Mouse (Mus musculus): Measurements from ENCODE around the gene Tmem39a. TPM values are rescaled to one million over a fixed set of nuclear protein-coding genes. Genes with fewer than 3 reads are reported as not detected.

The Tmem39a gene
- total and polyA plus RNA-seq, 3 experiments: 52.3 to 137 (median 61.9) TPM

- dilution Hi-C loops (cut with MboI; ENCODE audit: extremely low pct_ligation_motif_present, extremely low pct_unique_long_range_greater_than_20kb, low sequenced_read_pairs) (no loop called here), in situ Hi-C loops (cut with MboI; ENCODE audit: low pct_ligation_motif_present, low pct_unique_long_range_greater_than_20kb, low sequenced_read_pairs) (no loop called here)
- DNase-seq (ENCODE audit: extremely low read depth): no peak
- no peak overlapping the region for H3K4me3 ChIP-seq (replicated peaks in 1 of 3; ENCODE audit: low read depth in 2 of 3, low read length in 2 of 3, poor library complexity in 1 of 3)
- no peaks in the 10 kb centered on the region for H3K9me3 ChIP-seq (replicated peaks; ENCODE audit: low read length)
- peaks cover 68 to 97% of the 10 kb centered on the region in 2 experiments for H3K36me3 ChIP-seq (replicated peaks in 1 of 2; ENCODE audit: control insufficient read depth in 1 of 2, insufficient read depth in 1 of 2, low read length in 1 of 2)
- no peaks in the 10 kb centered on the region for H3K27me3 ChIP-seq (replicated peaks)
- H3K4me1 ChIP-seq (ENCODE audit: control insufficient read depth in 1 of 2, insufficient read depth in 2 of 2): peaks cover 3 to 23% of the 10 kb centered on the region in 2 experiments; a peak in 3 of 4 replicates
- H3K4me2 ChIP-seq (ENCODE audit: insufficient read depth, low read depth, poor library complexity, severe bottlenecking): no peak overlapping the region
- no peak overlapping the region for H3K27ac ChIP-seq (ENCODE audit: insufficient read depth, low read depth)
- no peak overlapping the region for H3K9ac ChIP-seq (ENCODE audit: insufficient read depth, low read depth)
- H3K79me2 ChIP-seq (replicated peaks; ENCODE audit: control insufficient read depth, extremely low read depth, insufficient read depth, poor library complexity, severe bottlenecking): no peaks in the 10 kb centered on the region
- no peak for TF ChIP-seq CTCF (conservative IDR thresholded peaks at IDR 0.05 in 1 of 2, IDR thresholded peaks at IDR 0.05 in 1 of 2; ENCODE audit: low read depth in 2 of 2, low read length in 2 of 2)
- TF ChIP-seq ELF1 (IDR thresholded peaks at IDR 0.05; ENCODE audit: low read depth, low read length): no peak
- no peak for TF ChIP-seq ZMIZ1 (IDR thresholded peaks at IDR 0.05; ENCODE audit: low read depth, low read length)
- no peak for TF ChIP-seq TCF12 (IDR thresholded peaks at IDR 0.05; ENCODE audit: low read depth, low read length)
- no peak for TF ChIP-seq RAD21 (IDR thresholded peaks at IDR 0.05; ENCODE audit: low read depth, low read length)
- no peak for TF ChIP-seq USF2 (conservative IDR thresholded peaks at IDR 0.05; ENCODE audit: low read depth, low read length)
- TF ChIP-seq TBP (conservative IDR thresholded peaks at IDR 0.05; ENCODE audit: low read depth, low read length): no peak
- TF ChIP-seq JUN (IDR thresholded peaks at IDR 0.05; ENCODE audit: insufficient read depth, low read depth, low read length): no peak
- no peak for TF ChIP-seq CHD2 (IDR thresholded peaks at IDR 0.05; ENCODE audit: low read length)
These were observed 28.7 kb downstream of the Tmem39a start for GRCm38 (mm10) chr16:38587163-38587562.

- no peaks in the 10 kb centered on the region for H3K9me3 ChIP-seq (replicated peaks; ENCODE audit: low read length)
- peaks cover 3 to 23% of the 10 kb centered on the region in 2 experiments; a peak in 3 of 4 replicates for H3K4me1 ChIP-seq (ENCODE audit: control insufficient read depth in 1 of 2, insufficient read depth in 2 of 2)
- H3K27ac ChIP-seq (ENCODE audit: insufficient read depth, low read depth): no peak overlapping the region
- dilution Hi-C loops (cut with MboI; ENCODE audit: extremely low pct_ligation_motif_present, extremely low pct_unique_long_range_greater_than_20kb, low sequenced_read_pairs) (no loop called here), in situ Hi-C loops (cut with MboI; ENCODE audit: low pct_ligation_motif_present, low pct_unique_long_range_greater_than_20kb, low sequenced_read_pairs) (no loop called here)
- no peak overlapping the region for H3K4me2 ChIP-seq (ENCODE audit: insufficient read depth, low read depth, poor library complexity, severe bottlenecking)
- peak; percentile 41; the same call in 1 of the 2 replicates for TF ChIP-seq MAX (IDR thresholded peaks at IDR 0.05; ENCODE audit: low read length)
- no peak for TF ChIP-seq ZC3H11A (IDR thresholded peaks at IDR 0.05; ENCODE audit: low read depth, low read length)
- TF ChIP-seq MAZ (IDR thresholded peaks at IDR 0.05; ENCODE audit: low read depth, low read length): no peak
- no peak for TF ChIP-seq POLR2A (IDR thresholded peaks at IDR 0.05; ENCODE audit: low read depth, low read length)
- peak; percentile 23; the same call in 1 of the 2 replicates for TF ChIP-seq IRF4 (IDR thresholded peaks at IDR 0.05; ENCODE audit: low read depth, low read length)
- 0 out of 2 replicates have a peak, but pooled peaks have one; percentile 20 for TF ChIP-seq MXI1 (IDR thresholded peaks at IDR 0.05; ENCODE audit: low read depth, low read length)
- peak; percentile 38; the same call in 1 of the 2 replicates for TF ChIP-seq EP300 (IDR thresholded peaks at IDR 0.05; ENCODE audit: low read length)
- TF ChIP-seq CHD2 (IDR thresholded peaks at IDR 0.05; ENCODE audit: low read length): no peak
- TF ChIP-seq BHLHE40 (IDR thresholded peaks at IDR 0.05; ENCODE audit: low read depth, low read length): 0 out of 2 replicates have a peak, but pooled peaks have one; percentile 10
- peak; percentile 66; the same call in 1 of the 2 replicates for TF ChIP-seq MYC (IDR thresholded peaks at IDR 0.05; ENCODE audit: low read depth, low read length)
- no peak for TF ChIP-seq JUND (conservative IDR thresholded peaks at IDR 0.05; ENCODE audit: low read depth, low read length)
- no peaks in the 10 kb centered on the region for H3K79me2 ChIP-seq (replicated peaks; ENCODE audit: control insufficient read depth, extremely low read depth, insufficient read depth, poor library complexity, severe bottlenecking)
- no peak overlapping the region for H3K9ac ChIP-seq (ENCODE audit: insufficient read depth, low read depth)
- peak; percentile 81 for DNase-seq (ENCODE audit: extremely low read depth)
- peaks cover 68 to 97% of the 10 kb centered on the region in 2 experiments for H3K36me3 ChIP-seq (replicated peaks in 1 of 2; ENCODE audit: control insufficient read depth in 1 of 2, insufficient read depth in 1 of 2, low read length in 1 of 2)
- H3K27me3 ChIP-seq (replicated peaks): no peaks in the 10 kb centered on the region
- H3K4me3 ChIP-seq (replicated peaks in 1 of 3; ENCODE audit: low read depth in 2 of 3, low read length in 2 of 3, poor library complexity in 1 of 3): no peak overlapping the region
These were observed 29.1 kb downstream of the Tmem39a start for GRCm38 (mm10) chr16:38587572-38587971.
